Mouse (Mus musculus) erythroblast, embryonic 14.5 days (primary cell): ENCODE measurements around the gene Erf.

Experiments used
- GATA1 ChIP-seq: IDR thresholded peaks from 2 replicates; pipeline ENCODE4 v1.6.1; 2012; ENCODE audit warnings: low read length, inconsistent platforms, mixed read lengths
- TAL1 ChIP-seq: IDR thresholded peaks from 3 replicates; pipeline ENCODE4 v1.6.1; 2012; ENCODE audit warnings: low read length, inconsistent platforms, mixed read lengths

DNA sequence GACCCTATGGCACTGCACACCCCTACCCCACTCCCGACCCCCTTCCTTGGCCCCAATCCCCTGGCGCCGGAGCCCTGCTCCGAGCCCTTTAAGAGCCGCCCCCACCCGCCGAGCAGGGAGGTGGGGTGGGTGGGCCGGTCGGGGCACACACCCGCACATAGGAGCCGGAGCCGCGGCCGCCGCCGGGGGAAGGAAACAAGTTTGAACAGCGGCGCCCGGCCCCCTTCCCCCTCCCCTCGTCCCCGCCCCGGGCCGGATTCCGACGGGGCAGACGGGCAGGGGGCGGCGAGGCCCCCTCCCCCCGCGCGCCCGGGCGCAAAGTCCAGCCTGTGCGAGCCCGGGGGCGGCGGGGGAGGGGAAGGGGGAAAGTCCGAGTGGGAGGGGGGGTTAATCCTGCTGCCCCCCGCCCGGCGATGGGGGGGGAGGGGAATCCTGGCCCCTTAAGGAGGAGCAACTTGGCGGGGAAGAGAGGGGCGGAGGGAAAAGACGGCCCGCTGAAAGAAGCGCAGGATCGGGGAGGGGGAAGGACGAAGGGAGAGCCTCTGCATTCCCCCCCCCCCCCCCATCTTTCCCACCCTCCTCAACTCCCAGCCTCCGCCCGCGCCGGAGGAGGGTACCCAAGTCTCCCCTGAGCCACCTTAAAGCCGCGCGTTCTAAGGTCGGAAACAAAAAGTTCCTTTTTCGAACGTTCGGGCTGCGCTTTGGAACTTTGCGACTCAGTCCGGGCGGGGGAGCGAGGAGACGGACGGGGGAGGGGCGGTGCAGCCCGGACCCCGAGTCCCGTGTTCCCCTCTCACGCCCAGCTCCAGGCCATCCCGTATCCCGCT is 1.0 kb downstream of the Erf start:
- no peak for TF ChIP-seq TAL1
- no peak for TF ChIP-seq GATA1
